Mouse (Mus musculus): ENCODE results near the gene Scnn1g. TPM values are rescaled to one million over a fixed set of nuclear protein-coding genes. Genes with fewer than 3 reads are reported as not detected.

Scnn1g gene
- total and polyA plus RNA-seq, 2 experiments from 2014 or later: 0.04 to 3.3 TPM

- Histone ChIP-seq H3K36me3 (replicated peaks; ENCODE audit: control insufficient read depth, insufficient read depth, low read length) (no peaks in the 10 kb centered on the region), H3K4me2 (ENCODE audit: low read depth, low read length) (no peak overlapping the region), H3K4me1 (ENCODE audit: control insufficient read depth, insufficient read depth) (no peaks in the 10 kb centered on the region), H3K4me3 (ENCODE audit: low read depth, low read length) (no peak overlapping the region), H3K27ac (ENCODE audit: low read depth) (no peak overlapping the region), H3K9me3 (replicated peaks; ENCODE audit: control insufficient read depth, low read length) (no peaks in the 10 kb centered on the region), H3K9ac (replicated peaks; ENCODE audit: low read depth, low read length) (no peak overlapping the region), H3K27me3 (ENCODE audit: control insufficient read depth, insufficient read depth, low read length) (no peaks in the 10 kb centered on the region)
- WGBS: 76% methylated on average over 5 of the region's 5 CpGs
- DNase-seq (ENCODE audit: low spot score) (no peak), ATAC-seq (ENCODE audit: insufficient read depth, low read depth) (no peak)
- TF ChIP-seq EP300 (IDR thresholded peaks at IDR 0.05; ENCODE audit: low read depth) (no peak), CTCF (IDR thresholded peaks at IDR 0.05; ENCODE audit: low read depth) (no peak)
Observed at GRCm38 (mm10) chr7:121750244-121750643, 16.0 kb downstream of the Scnn1g start.

- no peaks in the 10 kb centered on the region for H3K9me3 ChIP-seq (replicated peaks; ENCODE audit: control insufficient read depth, low read length)
- no peak overlapping the region for H3K9ac ChIP-seq (replicated peaks; ENCODE audit: low read depth, low read length)
- no peaks in the 10 kb centered on the region for H3K36me3 ChIP-seq (replicated peaks; ENCODE audit: control insufficient read depth, insufficient read depth, low read length)
- H3K27me3 ChIP-seq (ENCODE audit: control insufficient read depth, insufficient read depth, low read length): no peaks in the 10 kb centered on the region
- H3K4me2 ChIP-seq (ENCODE audit: low read depth, low read length): no peak overlapping the region
- no peak overlapping the region for H3K4me3 ChIP-seq (ENCODE audit: low read depth, low read length)
- ATAC-seq (ENCODE audit: insufficient read depth, low read depth): no peak
- no peak overlapping the region for H3K27ac ChIP-seq (ENCODE audit: low read depth)
- no peak for TF ChIP-seq EP300 (IDR thresholded peaks at IDR 0.05; ENCODE audit: low read depth)
- TF ChIP-seq CTCF (IDR thresholded peaks at IDR 0.05; ENCODE audit: low read depth): no peak
- no peak for DNase-seq (ENCODE audit: low spot score)
- 60% methylated on average over 8 of the region's 8 CpGs for whole genome bisulfite sequencing
- no peaks in the 10 kb centered on the region for H3K4me1 ChIP-seq (ENCODE audit: control insufficient read depth, insufficient read depth)
Observed at GRCm38 (mm10) chr7:121754748-121755147, 20.5 kb downstream of the Scnn1g start.

GRCm38 (mm10) chr7:121763328-121763727 lies 29.0 kb downstream of the Scnn1g start:
- H3K27me3 ChIP-seq (ENCODE audit: control insufficient read depth, insufficient read depth, low read length): no peaks in the 10 kb centered on the region
- H3K4me3 ChIP-seq (ENCODE audit: low read depth, low read length): no peak overlapping the region
- H3K36me3 ChIP-seq (replicated peaks; ENCODE audit: control insufficient read depth, insufficient read depth, low read length): no peaks in the 10 kb centered on the region
- no peak overlapping the region for H3K27ac ChIP-seq (ENCODE audit: low read depth)
- H3K4me1 ChIP-seq (ENCODE audit: control insufficient read depth, insufficient read depth): no peaks in the 10 kb centered on the region
- H3K9me3 ChIP-seq (replicated peaks; ENCODE audit: control insufficient read depth, low read length): no peaks in the 10 kb centered on the region
- TF ChIP-seq EP300 (IDR thresholded peaks at IDR 0.05; ENCODE audit: low read depth) (no peak), CTCF (IDR thresholded peaks at IDR 0.05; ENCODE audit: low read depth) (no peak)
- DNase-seq (ENCODE audit: low spot score) (no peak), ATAC-seq (ENCODE audit: insufficient read depth, low read depth) (no peak)
- WGBS: 79% methylated on average over 4 of the region's 4 CpGs
- H3K4me2 ChIP-seq (ENCODE audit: low read depth, low read length): no peak overlapping the region
- no peak overlapping the region for H3K9ac ChIP-seq (replicated peaks; ENCODE audit: low read depth, low read length)

GRCm38 (mm10) chr7:121767900-121768299 lies 33.6 kb downstream of the Scnn1g start:
- Histone ChIP-seq H3K4me3 (ENCODE audit: low read depth, low read length) (no peak overlapping the region), H3K4me1 (ENCODE audit: control insufficient read depth, insufficient read depth) (no peaks in the 10 kb centered on the region), H3K9ac (replicated peaks; ENCODE audit: low read depth, low read length) (no peak overlapping the region), H3K27me3 (ENCODE audit: control insufficient read depth, insufficient read depth, low read length) (no peaks in the 10 kb centered on the region), H3K27ac (ENCODE audit: low read depth) (0 out of 2 replicates have a peak overlapping the region, but pooled peaks have one; percentile 18), H3K36me3 (replicated peaks; ENCODE audit: control insufficient read depth, insufficient read depth, low read length) (no peaks in the 10 kb centered on the region), H3K4me2 (ENCODE audit: low read depth, low read length) (no peak overlapping the region), H3K9me3 (replicated peaks; ENCODE audit: control insufficient read depth, low read length) (no peaks in the 10 kb centered on the region)
- DNase-seq (ENCODE audit: low spot score): peak; percentile 16
- TF ChIP-seq CTCF (IDR thresholded peaks at IDR 0.05; ENCODE audit: low read depth) (no peak), EP300 (IDR thresholded peaks at IDR 0.05; ENCODE audit: low read depth) (no peak)
- 46% methylated on average over 3 of the region's 3 CpGs for WGBS
- ATAC-seq (ENCODE audit: insufficient read depth, low read depth): peak; percentile 76

- Histone ChIP-seq H3K4me1 (ENCODE audit: control insufficient read depth, insufficient read depth) (no peaks in the 10 kb centered on the region), H3K4me2 (ENCODE audit: low read depth, low read length) (no peak overlapping the region), H3K9me3 (replicated peaks; ENCODE audit: control insufficient read depth, low read length) (no peaks in the 10 kb centered on the region), H3K4me3 (ENCODE audit: low read depth, low read length) (no peak overlapping the region), H3K27ac (ENCODE audit: low read depth) (no peak overlapping the region), H3K9ac (replicated peaks; ENCODE audit: low read depth, low read length) (no peak overlapping the region), H3K27me3 (ENCODE audit: control insufficient read depth, insufficient read depth, low read length) (no peaks in the 10 kb centered on the region), H3K36me3 (replicated peaks; ENCODE audit: control insufficient read depth, insufficient read depth, low read length) (no peaks in the 10 kb centered on the region)
- WGBS: 71% methylated on average over 9 of the region's 9 CpGs
- ATAC-seq (ENCODE audit: insufficient read depth, low read depth) (peak; percentile 54; the same call in 1 of the 2 replicates), DNase-seq (ENCODE audit: low spot score) (no peak)
- TF ChIP-seq EP300 (IDR thresholded peaks at IDR 0.05; ENCODE audit: low read depth): no peak
- no peak for TF ChIP-seq CTCF (IDR thresholded peaks at IDR 0.05; ENCODE audit: low read depth)
Observed at GRCm38 (mm10) chr7:121768983-121769382, 34.7 kb downstream of the Scnn1g start.

GRCm38 (mm10) chr7:121778553-121778952 lies 44.3 kb downstream of the Scnn1g start:
- H3K9ac ChIP-seq (replicated peaks; ENCODE audit: low read depth, low read length): no peak overlapping the region
- H3K36me3 ChIP-seq (replicated peaks; ENCODE audit: control insufficient read depth, insufficient read depth, low read length): no peaks in the 10 kb centered on the region
- 35% methylated on average over 1 of the region's 1 CpGs for WGBS
- DNase-seq (ENCODE audit: low spot score) (no peak), ATAC-seq (ENCODE audit: insufficient read depth, low read depth) (no peak)
- no peak overlapping the region for H3K4me3 ChIP-seq (ENCODE audit: low read depth, low read length)
- H3K4me2 ChIP-seq (ENCODE audit: low read depth, low read length): no peak overlapping the region
- H3K4me1 ChIP-seq (ENCODE audit: control insufficient read depth, insufficient read depth): no peaks in the 10 kb centered on the region
- no peaks in the 10 kb centered on the region for H3K9me3 ChIP-seq (replicated peaks; ENCODE audit: control insufficient read depth, low read length)
- H3K27ac ChIP-seq (ENCODE audit: low read depth): no peak overlapping the region
- TF ChIP-seq CTCF (IDR thresholded peaks at IDR 0.05; ENCODE audit: low read depth) (no peak), EP300 (IDR thresholded peaks at IDR 0.05; ENCODE audit: low read depth) (no peak)
- H3K27me3 ChIP-seq (ENCODE audit: control insufficient read depth, insufficient read depth, low read length): no peaks in the 10 kb centered on the region
